Mouse (Mus musculus) erythroblast, embryonic 14.5 days (primary cell): ENCODE results near the gene Rab3c.

Source experiments
- GATA1 ChIP-seq: IDR thresholded peaks from 2 replicates; pipeline ENCODE4 v1.6.1; 2012; ENCODE audit warnings: low read length, inconsistent platforms, mixed read lengths
- TAL1 ChIP-seq: IDR thresholded peaks from 3 replicates; pipeline ENCODE4 v1.6.1; 2012; ENCODE audit warnings: low read length, inconsistent platforms, mixed read lengths

DNA sequence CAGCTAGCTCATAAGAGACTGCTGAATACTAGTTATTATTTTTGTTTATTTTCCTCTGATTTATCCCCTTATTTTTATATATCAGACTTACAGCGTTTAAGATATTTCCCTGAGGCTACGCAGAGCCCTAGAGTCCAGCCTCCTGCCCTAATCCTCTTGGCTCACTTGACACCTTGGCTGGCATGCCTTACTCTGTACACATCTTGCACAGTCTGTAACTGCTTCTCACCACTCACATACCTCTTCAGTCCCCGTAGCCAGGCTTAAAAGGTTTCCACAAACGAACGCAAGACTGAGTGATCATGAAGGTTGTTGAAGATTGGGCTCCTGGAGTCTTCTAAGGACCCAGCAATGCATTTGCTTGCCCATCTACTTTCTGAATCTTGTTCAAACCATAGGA is 29.3 kb downstream of the Rab3c start:
- TF ChIP-seq GATA1 = no peak
- TF ChIP-seq TAL1 = no peak
